Mouse (Mus musculus) limb, embryonic 11.5 days (tissue): ENCODE data around the gene Entr1. TPM values are rescaled to one million over a fixed set of nuclear protein-coding genes. Genes with fewer than 3 reads are reported as not detected.

ENCODE experiments used
- polyA plus RNA-seq: library from polyadenylated mRNA; unstranded; fragments of >200 nt; fragmentation: Nextera tagmentation; extraction: Ambion mirVana; gene quantifications from 2 replicates; pipeline ENCODE4 v1.2.1, GENCODE M21; 2014

Entr1 gene
- polyA plus RNA-seq, 1 experiment from 2014 or later = 128 TPM

Other genes starting within 250 kb of the Entr1 start
- gene Lhx3, start 181.0 kb downstream of the Entr1 start, polyA plus RNA-seq = 0.09 TPM in 1 of 2 replicates, not detected in the other
- 12.0 and 13.9 TPM in 2 replicates for gene Qsox2, start 151.8 kb downstream of the Entr1 start, polyA plus RNA-seq
- gene Ccdc187, start 94.8 kb downstream of the Entr1 start, polyA plus RNA-seq = not detected in 2 replicates
- gene Gpsm1, start 73.8 kb downstream of the Entr1 start, polyA plus RNA-seq = 37.4 and 47.1 TPM in 2 replicates
- gene Dnlz, start 37.2 kb downstream of the Entr1 start, polyA plus RNA-seq = 31.0 and 31.6 TPM in 2 replicates
- gene Card9, start 28.4 kb downstream of the Entr1 start, polyA plus RNA-seq = 1.0 and 1.1 TPM in 2 replicates
- gene Snapc4, start 8.7 kb downstream of the Entr1 start, polyA plus RNA-seq = 25.3 and 31.2 TPM in 2 replicates
- 99.8 and 111 TPM in 2 replicates for gene Pmpca, start within 50 bp of the Entr1 start, polyA plus RNA-seq
- 24.4 and 28.5 TPM in 2 replicates for gene Inpp5e, start 19.9 kb upstream of the Entr1 start, polyA plus RNA-seq
- 36.3 and 40.9 TPM in 2 replicates for gene Sec16a, start 55.9 kb upstream of the Entr1 start, polyA plus RNA-seq
- 14.5 and 15.0 TPM in 2 replicates for gene Notch1, start 127.3 kb upstream of the Entr1 start, polyA plus RNA-seq
- gene Egfl7, start 190.7 kb upstream of the Entr1 start, polyA plus RNA-seq = 68.1 and 72.2 TPM in 2 replicates
- 0.27 TPM in 1 of 2 replicates, not detected in the other for gene Gm20532, start 197.3 kb upstream of the Entr1 start, polyA plus RNA-seq
- gene Agpat2, start 215.1 kb upstream of the Entr1 start, polyA plus RNA-seq = 12.2 and 12.8 TPM in 2 replicates
- gene Fam69b, start 239.1 kb upstream of the Entr1 start, polyA plus RNA-seq = 42.4 and 45.1 TPM in 2 replicates